ENCODE assay signal across 7 mouse cellular contexts in genomic region chr13:94062349-94063111, GRCm38 (mm10). TPM values are rescaled to one million over a fixed set of nuclear protein-coding genes. Genes with fewer than 3 reads are reported as not detected.
A peak's percentile ranks its signal among the peaks of the same experiment; 100 is the strongest.
DNase-seq lines count a peak whose midpoint lies in the region; ATAC-seq and TF ChIP-seq lines count a peak whose summit lies in the region.

No protein-coding gene starts in this region.

- H3K4me2 ChIP-seq in embryonic facial prominence, embryonic 14.5 days (ENCODE audit: low read depth, low read length) = peak overlapping the region; percentile 37
- peak overlapping the region; percentile 41 for H3K4me2 ChIP-seq in lung, postnatal 0 days (replicated peaks; ENCODE audit: low read depth, low read length)

- H3K27ac ChIP-seq in embryonic facial prominence, embryonic 14.5 days (replicated peaks; ENCODE audit: low read depth, low read length) = peak overlapping the region; percentile 16; the same call in 1 of the 2 replicates
- peak overlapping the region; percentile 38 for H3K27ac ChIP-seq in lung, postnatal 0 days (ENCODE audit: low read length)

- no peak overlapping the region for H3K9ac ChIP-seq in embryonic facial prominence, embryonic 14.5 days (ENCODE audit: low read depth, low read length)
- no peak overlapping the region for H3K9ac ChIP-seq in lung, postnatal 0 days (replicated peaks; ENCODE audit: low read depth)

- peaks cover 37% of the 10 kb centered on the region for H3K4me1 ChIP-seq in embryonic facial prominence, embryonic 14.5 days (ENCODE audit: control insufficient read depth, insufficient read depth, low read length)
- H3K4me1 ChIP-seq in lung, postnatal 0 days (ENCODE audit: insufficient read depth, low read depth, low read length) = peaks cover 21% of the 10 kb centered on the region

- 0 out of 2 replicates have a peak, but pooled peaks have one; percentile 34 for ATAC-seq in embryonic facial prominence, embryonic 14.5 days (ENCODE audit: low read depth)
- ATAC-seq in lung, postnatal 0 days = peak; percentile 52

- no peaks in the 10 kb centered on the region for H3K36me3 ChIP-seq in embryonic facial prominence, embryonic 14.5 days (ENCODE audit: control insufficient read depth, insufficient read depth, low read length)
- no peaks in the 10 kb centered on the region for H3K36me3 ChIP-seq in lung, postnatal 0 days (ENCODE audit: insufficient read depth, low read length)

- no peaks in the 10 kb centered on the region for H3K9me3 ChIP-seq in embryonic facial prominence, embryonic 14.5 days (ENCODE audit: control insufficient read depth, low read length)
- no peaks in the 10 kb centered on the region for H3K9me3 ChIP-seq in lung, postnatal 0 days (ENCODE audit: low read length)

- 18% methylated on average over 21 of the region's 21 CpGs for WGBS in embryonic facial prominence, embryonic 14.5 days
- WGBS in lung, postnatal 0 days = 16% methylated on average over 21 of the region's 21 CpGs

- 0 out of 2 replicates have a peak overlapping the region, but pooled peaks have one; percentile 7 for H3K4me3 ChIP-seq in embryonic facial prominence, embryonic 14.5 days (ENCODE audit: low read depth, low read length)
- no peak overlapping the region for H3K4me3 ChIP-seq in lung, postnatal 0 days (ENCODE audit: low read depth, low read length)

- H3K27me3 ChIP-seq in embryonic facial prominence, embryonic 14.5 days (replicated peaks; ENCODE audit: control insufficient read depth, insufficient read depth, low read length) = no peaks in the 10 kb centered on the region
- H3K27me3 ChIP-seq in lung, postnatal 0 days (replicated peaks; ENCODE audit: insufficient read depth, low read length) = no peaks in the 10 kb centered on the region

- TF ChIP-seq EP300 in lung, postnatal 0 days (IDR thresholded peaks at IDR 0.05) = no peak

- peak; percentile 21 for DNase-seq in thymus, postnatal 4 days
- DNase-seq in thymus, postnatal 25 days = no peak
- peak; percentile 69 for DNase-seq in embryonic facial prominence, embryonic 14.5 days (ENCODE audit: low spot score)
- DNase-seq in kidney, adult 18-20 months = peak; percentile 68
- DNase-seq in lung, postnatal 0 days (ENCODE audit: low spot score) = peak; percentile 70
- no peak for DNase-seq in cerebellum, postnatal 14 days
- DNase-seq in right cerebral cortex, postnatal 36 days (ENCODE audit: low spot score in 2 of 2) = no peak

- no peak for TF ChIP-seq CTCF in lung, postnatal 0 days (IDR thresholded peaks at IDR 0.05)

RNA-seq across cellular contexts. Expression of gene Lhfpl2, which starts 4.9 kb away (rescaled TPM):
- 81.8 and 91.3 TPM in 2 replicates for polyA plus RNA-seq in embryonic facial prominence, embryonic 14.5 days (2014; fragmentation: Nextera tagmentation; extraction: Ambion mirVana)
- 19.9 and 21.4 TPM in 2 replicates for polyA plus RNA-seq in lung, postnatal 0 days (2015; fragmentation: Nextera tagmentation; extraction: Ambion mirVana)

Comparison
In these comparisons a context has a peak if more than half of its experiments do, and no peak if none do; other contexts are left out.
1. DNase-seq: peak in thymus, postnatal 4 days (single experiment), embryonic facial prominence, embryonic 14.5 days (single experiment), kidney, adult 18-20 months (single experiment) and lung, postnatal 0 days (single experiment); none in thymus, postnatal 25 days (single experiment), cerebellum, postnatal 14 days (0 of 2) and right cerebral cortex, postnatal 36 days (0 of 2).